ENCODE assay signal across 31 mouse cellular contexts in genomic region chr2:158137771-158138170, GRCm38 (mm10). TPM values are rescaled to one million over a fixed set of nuclear protein-coding genes. Genes with fewer than 3 reads are reported as not detected.
A peak's percentile ranks its signal among the peaks of the same experiment; 100 is the strongest.
DNase-seq lines count a peak whose midpoint lies in the region; ATAC-seq lines count a peak whose summit lies in the region.
"Had no signal": no experiment of that assay in that cellular context is flagged by ENCODE, and none has a peak within 500 bp of the region (broad histone marks: within the 10 kb centered on the region; RNA-seq: fewer than 3 reads in every experiment).

No protein-coding gene starts in this region.

- no peak overlapping the region for H3K9ac ChIP-seq in liver, embryonic 15.5 days
- no peak overlapping the region for H3K9ac ChIP-seq in liver, embryonic 11.5 days (ENCODE audit: low read depth, low read length)
- H3K9ac ChIP-seq: embryonic facial prominence, embryonic 13.5 days; forebrain, embryonic 15.5 days; hindbrain, embryonic 15.5 days; liver, embryonic 12.5 days; midbrain, embryonic 12.5 days; neural tube, embryonic 12.5 days had no signal

- WGBS in heart, embryonic 10.5 days, result 81% methylated on average over 12 of the region's 12 CpGs
- WGBS in liver, embryonic 15.5 days (ENCODE audit: insufficient replicate concordance), result 89% methylated on average over 12 of the region's 12 CpGs
- WGBS in liver, embryonic 11.5 days, result 92% methylated on average over 12 of the region's 12 CpGs

- H3K27ac ChIP-seq in heart, embryonic 10.5 days, result peak overlapping the region; percentile 93
- H3K27ac ChIP-seq in liver, embryonic 15.5 days (replicated peaks), result 0 out of 2 replicates have a peak overlapping the region, but pooled peaks have one; percentile 1
- no peak overlapping the region for H3K27ac ChIP-seq in liver, embryonic 11.5 days (ENCODE audit: low read depth, low read length)
- H3K27ac ChIP-seq: embryonic facial prominence, embryonic 13.5 days; forebrain, embryonic 10.5 days; forebrain, embryonic 15.5 days; hindbrain, embryonic 10.5 days; hindbrain, embryonic 15.5 days; midbrain, embryonic 12.5 days; neural tube, embryonic 12.5 days; stomach, postnatal 0 days had no signal

- peaks cover 87% of the 10 kb centered on the region for H3K36me3 ChIP-seq in heart, embryonic 10.5 days
- peaks cover 100% of the 10 kb centered on the region for H3K36me3 ChIP-seq in liver, embryonic 15.5 days (replicated peaks)
- H3K36me3 ChIP-seq in liver, embryonic 11.5 days (ENCODE audit: control insufficient read depth, insufficient read depth, low read length), result peaks cover 18% of the 10 kb centered on the region; the same call in 1 of the 2 replicates
- H3K36me3 ChIP-seq: embryonic facial prominence, embryonic 13.5 days; forebrain, embryonic 10.5 days; forebrain, embryonic 15.5 days; hindbrain, embryonic 10.5 days; hindbrain, embryonic 15.5 days; midbrain, embryonic 12.5 days; neural tube, embryonic 12.5 days had no signal

- no peak overlapping the region for H3K4me3 ChIP-seq in heart, embryonic 10.5 days
- no peak overlapping the region for H3K4me3 ChIP-seq in liver, embryonic 15.5 days (replicated peaks)
- no peak overlapping the region for H3K4me3 ChIP-seq in liver, embryonic 11.5 days (ENCODE audit: low read depth, low read length)
- H3K4me3 ChIP-seq: embryonic facial prominence, embryonic 13.5 days; forebrain, embryonic 10.5 days; forebrain, embryonic 15.5 days; hindbrain, embryonic 10.5 days; hindbrain, embryonic 15.5 days; liver, embryonic 12.5 days; megakaryocyte, embryonic 14.5 days; midbrain, embryonic 12.5 days; myocyte; neural tube, embryonic 12.5 days had no signal

- DNase-seq in heart, embryonic 10.5 days (ENCODE audit: low spot score), result no peak
- DNase-seq in heart, postnatal 4 days, result no peak
- DNase-seq in liver, embryonic 11.5 days (ENCODE audit: low spot score), result no peak
- peak; percentile 39 for DNase-seq in NIH3T3 (ENCODE audit: low read depth)
- no peak for DNase-seq in left cerebral cortex, adult 8-10 months (ENCODE audit: low spot score in 2 of 2)
- no peak for DNase-seq in thymus, postnatal 4 days
- DNase-seq: adrenal gland, adult 2 months; cerebellum, adult 11 months; cerebellum, adult 9-10 months; cerebellum, postnatal 36 days; gastrocnemius, postnatal 14 days; kidney, adult 18-20 months; kidney, postnatal 36 days; lung, adult 18-20 months; right cerebral cortex, adult 18-20 months; thymus, adult 2 months; thymus, postnatal 36 days had no signal

- no peak overlapping the region for H3K4me2 ChIP-seq in liver, embryonic 15.5 days
- no peak overlapping the region for H3K4me2 ChIP-seq in liver, embryonic 11.5 days
- H3K4me2 ChIP-seq: embryonic facial prominence, embryonic 13.5 days; forebrain, embryonic 15.5 days; hindbrain, embryonic 15.5 days; liver, embryonic 12.5 days; midbrain, embryonic 12.5 days; neural tube, embryonic 12.5 days had no signal

- H3K4me1 ChIP-seq in heart, embryonic 10.5 days, result peaks cover 65% of the 10 kb centered on the region
- peaks cover 83% of the 10 kb centered on the region for H3K4me1 ChIP-seq in liver, embryonic 15.5 days (replicated peaks)
- peaks cover 42% of the 10 kb centered on the region for H3K4me1 ChIP-seq in liver, embryonic 11.5 days (replicated peaks; ENCODE audit: control insufficient read depth, insufficient read depth, low read length)
- H3K4me1 ChIP-seq: midbrain, embryonic 12.5 days had no signal

- no peaks in the 10 kb centered on the region for H3K9me3 ChIP-seq in heart, embryonic 10.5 days
- no peaks in the 10 kb centered on the region for H3K9me3 ChIP-seq in liver, embryonic 15.5 days (replicated peaks)
- H3K9me3 ChIP-seq in liver, embryonic 11.5 days (ENCODE audit: control insufficient read depth, low read length), result no peaks in the 10 kb centered on the region
- H3K9me3 ChIP-seq: embryonic facial prominence, embryonic 13.5 days; forebrain, embryonic 10.5 days; forebrain, embryonic 15.5 days; hindbrain, embryonic 10.5 days; hindbrain, embryonic 15.5 days; liver, embryonic 12.5 days; megakaryocyte, embryonic 14.5 days; midbrain, embryonic 12.5 days; neural tube, embryonic 12.5 days had no signal

- no peak for ATAC-seq in liver, embryonic 15.5 days (ENCODE audit: insufficient read depth)
- ATAC-seq in liver, embryonic 11.5 days (replicated peaks; ENCODE audit: low FRiP score), result no peak
- ATAC-seq: forebrain, embryonic 15.5 days; inflammation-experienced regulatory T-cells, adult 6 months; liver, embryonic 12.5 days; lung, postnatal 0 days had no signal

- no peaks in the 10 kb centered on the region for H3K27me3 ChIP-seq in heart, embryonic 10.5 days (ENCODE audit: insufficient read depth, poor library complexity, severe bottlenecking)
- H3K27me3 ChIP-seq in liver, embryonic 15.5 days, result no peaks in the 10 kb centered on the region
- no peaks in the 10 kb centered on the region for H3K27me3 ChIP-seq in liver, embryonic 11.5 days (replicated peaks; ENCODE audit: control insufficient read depth, insufficient read depth, low read length)
- H3K27me3 ChIP-seq: embryonic facial prominence, embryonic 13.5 days; forebrain, embryonic 15.5 days; hindbrain, embryonic 15.5 days; liver, embryonic 12.5 days; neural tube, embryonic 12.5 days had no signal

RNA-seq across cellular contexts. Expression of gene Tgm2, which starts 8.5 kb away (rescaled TPM):
- 134 and 256 TPM in 2 replicates for polyA plus RNA-seq in heart, embryonic 10.5 days (2016; fragmentation: Nextera tagmentation; extraction: Ambion mirVana)
- total RNA-seq in heart, postnatal 4 days (2021), result 100 to 1,000 TPM; 254 to 273 TPM
- polyA plus RNA-seq in liver, embryonic 15.5 days (2015; fragmentation: Nextera tagmentation; extraction: Ambion mirVana), result 67.7 and 77.8 TPM in 2 replicates
- polyA plus RNA-seq in liver, embryonic 11.5 days (2014; fragmentation: Nextera tagmentation; extraction: Ambion mirVana), result 49.5 and 49.7 TPM in 2 replicates
- 10 to 100 TPM in 3 of 4 experiments, 1 to 10 TPM in 1; 9.3 to 13.7 (median 10.1) TPM for total RNA-seq in left cerebral cortex, adult 8-10 months (2022)
